12 mouse cellular contexts compared by ENCODE assay signal in genomic region chr2:125249339-125249738, GRCm38 (mm10). TPM values are rescaled to one million over a fixed set of nuclear protein-coding genes. Genes with fewer than 3 reads are reported as not detected.
DNase-seq lines count a peak whose midpoint lies in the region; ATAC-seq and TF ChIP-seq lines count a peak whose summit lies in the region.
"Had no signal": no experiment of that assay in that cellular context is flagged by ENCODE, and none has a peak within 500 bp of the region (broad histone marks: within the 10 kb centered on the region; RNA-seq: fewer than 3 reads in every experiment).

No protein-coding gene starts in this region.

- dilution Hi-C loops in CH12.LX (cut with MboI; ENCODE audit: extremely low pct_ligation_motif_present, extremely low pct_unique_long_range_greater_than_20kb, low sequenced_read_pairs), result no loop called here

- no peak for TF ChIP-seq EP300 in CH12.LX (IDR thresholded peaks at IDR 0.05; ENCODE audit: low read length)

- no peak for ATAC-seq in hindbrain, embryonic 12.5 days (ENCODE audit: low FRiP score)
- no peak for ATAC-seq in hindbrain, embryonic 14.5 days (ENCODE audit: low FRiP score)
- ATAC-seq in limb, embryonic 12.5 days (ENCODE audit: insufficient number of reproducible peaks, insufficient read depth, low FRiP score, low TSS enrichment, low read depth), result no peak

- peaks cover 13% of the 10 kb centered on the region for H3K36me3 ChIP-seq in hindbrain, embryonic 12.5 days
- H3K36me3 ChIP-seq in hindbrain, embryonic 14.5 days (replicated peaks; ENCODE audit: control insufficient read depth, insufficient read depth), result peaks cover 14% of the 10 kb centered on the region; the same call in 1 of the 2 replicates
- H3K36me3 ChIP-seq in CH12.LX (replicated peaks in 1 of 2; ENCODE audit: control insufficient read depth in 1 of 2, insufficient read depth in 1 of 2, low read length in 1 of 2), result peaks cover 24 to 41% of the 10 kb centered on the region in 2 experiments
- peaks cover 54% of the 10 kb centered on the region for H3K36me3 ChIP-seq in embryonic facial prominence, embryonic 10.5 days (replicated peaks)
- H3K36me3 ChIP-seq in limb, embryonic 12.5 days, result peaks cover 43% of the 10 kb centered on the region

- H3K4me3 ChIP-seq in hindbrain, embryonic 12.5 days, result no peak overlapping the region
- no peak overlapping the region for H3K4me3 ChIP-seq in hindbrain, embryonic 14.5 days (replicated peaks; ENCODE audit: low read length)
- H3K4me3 ChIP-seq in CH12.LX (replicated peaks in 1 of 3; ENCODE audit: low read depth in 2 of 3, low read length in 2 of 3, poor library complexity in 1 of 3), result peak overlapping the region; percentile 67 to 91 (median 87)
- H3K4me3 ChIP-seq in embryonic facial prominence, embryonic 10.5 days, result peak overlapping the region; percentile 87
- peak overlapping the region; percentile 72 for H3K4me3 ChIP-seq in limb, embryonic 12.5 days (replicated peaks)
- H3K4me3 ChIP-seq: layer of hippocampus, adult 2 months had no signal

- peaks cover 14% of the 10 kb centered on the region for H3K4me1 ChIP-seq in hindbrain, embryonic 12.5 days
- H3K4me1 ChIP-seq in hindbrain, embryonic 14.5 days (replicated peaks; ENCODE audit: control insufficient read depth, insufficient read depth, low read length), result peaks cover 12% of the 10 kb centered on the region
- H3K4me1 ChIP-seq in CH12.LX (ENCODE audit: control insufficient read depth in 1 of 2, insufficient read depth in 2 of 2), result peaks cover 4 to 35% of the 10 kb centered on the region in 2 experiments; a peak in 3 of 4 replicates
- peaks cover 30% of the 10 kb centered on the region for H3K4me1 ChIP-seq in embryonic facial prominence, embryonic 10.5 days
- peaks cover 24% of the 10 kb centered on the region for H3K4me1 ChIP-seq in limb, embryonic 12.5 days (replicated peaks)

- no peak for TF ChIP-seq CTCF in CH12.LX (conservative IDR thresholded peaks at IDR 0.05 in 1 of 2, IDR thresholded peaks at IDR 0.05 in 1 of 2; ENCODE audit: low read depth in 2 of 2, low read length in 2 of 2)

- 84% methylated on average over 4 of the region's 4 CpGs for WGBS in hindbrain, embryonic 12.5 days
- WGBS in hindbrain, embryonic 14.5 days, result 83% methylated on average over 4 of the region's 4 CpGs
- 87% methylated on average over 4 of the region's 4 CpGs for WGBS in embryonic facial prominence, embryonic 10.5 days
- WGBS in limb, embryonic 12.5 days, result 86% methylated on average over 4 of the region's 4 CpGs

- in situ Hi-C loops in CH12.LX (cut with MboI; ENCODE audit: low pct_ligation_motif_present, low pct_unique_long_range_greater_than_20kb, low sequenced_read_pairs), result no loop called here

- H3K27ac ChIP-seq in hindbrain, embryonic 12.5 days, result no peak overlapping the region
- no peak overlapping the region for H3K27ac ChIP-seq in hindbrain, embryonic 14.5 days
- H3K27ac ChIP-seq in CH12.LX (ENCODE audit: insufficient read depth, low read depth), result no peak overlapping the region
- H3K27ac ChIP-seq in embryonic facial prominence, embryonic 10.5 days (replicated peaks), result no peak overlapping the region
- no peak overlapping the region for H3K27ac ChIP-seq in limb, embryonic 12.5 days
- H3K27ac ChIP-seq: layer of hippocampus, adult 2 months had no signal

- TF ChIP-seq POLR2A in CH12.LX (IDR thresholded peaks at IDR 0.05; ENCODE audit: low read depth, low read length), result no peak

- no peaks in the 10 kb centered on the region for H3K27me3 ChIP-seq in hindbrain, embryonic 12.5 days
- H3K27me3 ChIP-seq in hindbrain, embryonic 14.5 days (ENCODE audit: control insufficient read depth, insufficient read depth, low read length), result no peaks in the 10 kb centered on the region
- H3K27me3 ChIP-seq in CH12.LX (replicated peaks), result no peaks in the 10 kb centered on the region
- H3K27me3 ChIP-seq in embryonic facial prominence, embryonic 10.5 days (replicated peaks; ENCODE audit: low read depth, poor library complexity, severe bottlenecking), result no peaks in the 10 kb centered on the region
- H3K27me3 ChIP-seq in limb, embryonic 12.5 days, result no peaks in the 10 kb centered on the region

- TF ChIP-seq RAD21 in CH12.LX (IDR thresholded peaks at IDR 0.05; ENCODE audit: low read depth, low read length), result no peak

- H3K9ac ChIP-seq in hindbrain, embryonic 12.5 days, result no peak overlapping the region
- H3K9ac ChIP-seq in hindbrain, embryonic 14.5 days, result no peak overlapping the region
- H3K9ac ChIP-seq in CH12.LX (ENCODE audit: insufficient read depth, low read depth), result peak overlapping the region; percentile 87
- H3K9ac ChIP-seq in limb, embryonic 12.5 days (replicated peaks), result no peak overlapping the region

- no peaks in the 10 kb centered on the region for H3K9me3 ChIP-seq in hindbrain, embryonic 12.5 days (replicated peaks)
- H3K9me3 ChIP-seq in hindbrain, embryonic 14.5 days (ENCODE audit: control insufficient read depth, low read length), result peaks cover 9% of the 10 kb centered on the region; the same call in 1 of the 2 replicates
- H3K9me3 ChIP-seq in CH12.LX (replicated peaks; ENCODE audit: low read length), result no peaks in the 10 kb centered on the region
- H3K9me3 ChIP-seq in embryonic facial prominence, embryonic 10.5 days, result peaks cover 4% of the 10 kb centered on the region; the same call in 1 of the 2 replicates
- H3K9me3 ChIP-seq in limb, embryonic 12.5 days, result no peaks in the 10 kb centered on the region

- H3K79me2 ChIP-seq in CH12.LX (replicated peaks; ENCODE audit: control insufficient read depth, extremely low read depth, insufficient read depth, poor library complexity, severe bottlenecking), result peaks cover 64% of the 10 kb centered on the region

- H3K4me2 ChIP-seq in hindbrain, embryonic 12.5 days (replicated peaks), result peak overlapping the region; percentile 69; the same call in 1 of the 2 replicates
- H3K4me2 ChIP-seq in hindbrain, embryonic 14.5 days (replicated peaks), result no peak overlapping the region
- peak overlapping the region; percentile 96 for H3K4me2 ChIP-seq in CH12.LX (ENCODE audit: insufficient read depth, low read depth, poor library complexity, severe bottlenecking)
- peak overlapping the region; percentile 74 for H3K4me2 ChIP-seq in limb, embryonic 12.5 days

- no peak for DNase-seq in hindbrain, embryonic 14.5 days (ENCODE audit: low spot score)
- DNase-seq in CH12.LX (ENCODE audit: extremely low read depth), result no peak
- DNase-seq in embryonic facial prominence, embryonic 10.5 days (ENCODE audit: low spot score), result no peak
- no peak for DNase-seq in left cerebral cortex, adult 8-10 months (ENCODE audit: low spot score in 2 of 2)
- DNase-seq in yolk sac, embryonic 10.5 days (ENCODE audit: low spot score), result no peak
- no peak for DNase-seq in embryo, embryonic 10 days (ENCODE audit: low spot score)
- DNase-seq: adrenal gland, postnatal 25 days; cerebellum, adult 9-11 months; gastrocnemius, postnatal 14 days had no signal

TF ChIP-seq in CH12.LX, 34 proteins besides CTCF, POLR2A, EP300 and RAD21:
- TF ChIP-seq TBP (conservative IDR thresholded peaks at IDR 0.05; ENCODE audit: low read depth, low read length), result no peak
- TF ChIP-seq TCF12 (IDR thresholded peaks at IDR 0.05; ENCODE audit: low read depth, low read length), result no peak
- TF ChIP-seq NELFE (IDR thresholded peaks at IDR 0.05; ENCODE audit: low read depth, low read length), result no peak
- no peak for TF ChIP-seq PAX5 (IDR thresholded peaks at IDR 0.05; ENCODE audit: low read length)
- TF ChIP-seq JUN (IDR thresholded peaks at IDR 0.05; ENCODE audit: insufficient read depth, low read depth, low read length), result no peak
- no peak for TF ChIP-seq NRF1 (IDR thresholded peaks at IDR 0.05; ENCODE audit: low read depth, low read length)

RNA-seq across cellular contexts. Expression of gene Dut, which starts 2.3 kb away (rescaled TPM):
- 107 and 109 TPM in 2 replicates for polyA plus RNA-seq in hindbrain, embryonic 12.5 days (2016; fragmentation: Nextera tagmentation; extraction: Ambion mirVana)
- 81.8 and 83.5 TPM in 2 replicates for polyA plus RNA-seq in hindbrain, embryonic 14.5 days (2014; fragmentation: Nextera tagmentation; extraction: Ambion mirVana)
- total RNA-seq in CH12.LX (2012; rRNA removed) (197 and 272 TPM in 2 replicates), CH12.LX (2014; rRNA removed) (348 and 351 TPM in 2 replicates)
- polyA plus RNA-seq in CH12.LX (2012; ENCODE audit: insufficient read length, low read depth), result 228 and 232 TPM in 2 replicates
- polyA plus RNA-seq in embryonic facial prominence, embryonic 10.5 days (2016; fragmentation: Nextera tagmentation; extraction: Ambion mirVana), result 265 and 285 TPM in 2 replicates
- 180 and 191 TPM in 2 replicates for polyA plus RNA-seq in limb, embryonic 12.5 days (2016; fragmentation: Nextera tagmentation; extraction: Ambion mirVana)
- 10 to 100 TPM; 21.4 to 27.2 (median 24.6) TPM for total RNA-seq in left cerebral cortex, adult 8-10 months (2022)

Comparison
In these comparisons a context has a peak if more than half of its experiments do, and no peak if none do; other contexts are left out.
1. H3K4me3 ChIP-seq: peak in CH12.LX (3 of 3), embryonic facial prominence, embryonic 10.5 days (single experiment) and limb, embryonic 12.5 days (single experiment); none in hindbrain, embryonic 12.5 days (single experiment) and hindbrain, embryonic 14.5 days (single experiment).